Mouse (Mus musculus) brain, adult 2 months (tissue): ENCODE data around the gene Slc9a5.

Experiments used
- DNase-seq: peaks from one replicate; pipeline ENCODE4 v3.0.0; 2011; ENCODE audit warnings: low read depth, low spot score

Slc9a5 gene

GRCm38 (mm10) chr8:105406416-105406815 is 57.8 kb downstream of the Slc9a5 start:
- DNase-seq, result peak; percentile 48

GRCm38 (mm10) chr8:105408331-105408730 is 59.7 kb downstream of the Slc9a5 start:
- peak; percentile 28 for DNase-seq

- DNase-seq, result peak; percentile 10
These were observed 61.3 kb downstream of the Slc9a5 start for GRCm38 (mm10) chr8:105409947-105410346.

- peak; percentile 34 for DNase-seq
These were observed 64.7 kb downstream of the Slc9a5 start, which contains the start of the genes Kctd19 and Lrrc36 for GRCm38 (mm10) chr8:105413391-105413790. Kctd19 (minus strand) TSS chr8:105413502. Lrrc36 (plus strand) TSS chr8:105413571.

GRCm38 (mm10) chr8:105418992-105419391 is 70.3 kb downstream of the Slc9a5 start:
- DNase-seq, result no peak
